Mouse (Mus musculus) kidney, postnatal 25 days (tissue): Measurements from ENCODE around the gene Nfs1.
A peak's percentile ranks its signal among the peaks of the same experiment; 100 is the strongest.
"Not testable (repeated sequence)": the region's sequence is repeated elsewhere in the genome, so short reads cannot be mapped to it uniquely, and the experiment has no call there.

Experiments used
- DNase-seq, 2 experiments: peaks; one replicate each; pipeline ENCODE4 v3.0.0; 2021; ENCODE audit warnings: mixed read lengths in 2 of 2

Nfs1 gene

GRCm38 (mm10) chr2:156143953-156144724 lies at the start of gene Nfs1, which contains the start of gene Romo1:
Gene Nfs1, minus strand, starts transcription at chr2:156144186.
Gene Romo1, plus strand, starts transcription at chr2:156144039.
- peak; percentile 92 to 95 for DNase-seq

- DNase-seq = no peak
Observed at GRCm38 (mm10) chr2:156193066-156193862, 49.3 kb upstream of the Nfs1 start.

DNA sequence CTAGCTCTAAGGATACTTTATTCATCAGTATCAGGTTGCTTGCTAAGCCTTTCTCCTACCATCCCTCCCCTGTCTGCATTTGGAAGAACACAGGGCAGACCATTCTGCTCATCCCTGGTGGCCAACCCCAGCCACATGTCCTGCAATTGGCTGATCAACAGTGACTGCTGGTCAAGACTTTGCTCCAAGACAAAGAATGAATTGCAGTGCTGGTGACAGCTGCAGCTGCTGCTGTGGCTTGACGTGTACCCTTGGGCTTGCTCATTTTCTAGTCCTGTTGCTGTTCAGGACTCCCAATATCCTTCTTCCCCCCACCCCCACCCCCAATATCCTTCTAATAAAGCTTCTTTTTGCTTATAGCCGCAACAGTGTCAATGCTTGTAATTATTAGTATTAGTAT lies 48.1 kb upstream of the Nfs1 start:
- no peak for DNase-seq

DNA sequence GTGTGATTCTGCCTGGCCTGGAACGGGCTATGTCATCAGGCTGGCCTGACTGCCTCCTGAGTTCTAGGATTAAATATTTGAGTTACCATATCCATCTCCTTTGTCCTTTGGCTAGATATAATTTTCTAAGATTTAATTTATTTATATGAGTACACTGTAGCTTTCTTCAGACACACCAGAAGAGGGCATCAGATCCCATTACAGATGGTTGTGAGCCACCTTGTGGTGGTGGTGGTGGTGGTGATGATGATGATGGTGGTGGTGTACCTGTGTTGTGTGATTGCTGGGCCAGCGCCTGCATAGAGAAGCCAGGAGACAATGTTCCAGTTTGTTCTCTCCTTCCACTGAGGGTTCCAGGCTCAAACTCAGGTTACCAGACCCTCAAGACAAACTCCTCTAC lies 47.6 kb upstream of the Nfs1 start:
- no peak for DNase-seq

- no peak for DNase-seq
Observed at GRCm38 (mm10) chr2:156190004-156190896, 46.3 kb upstream of the Nfs1 start.

GRCm38 (mm10) chr2:156189241-156189640 lies 45.3 kb upstream of the Nfs1 start:
- DNase-seq = not testable (repeated sequence)

DNA sequence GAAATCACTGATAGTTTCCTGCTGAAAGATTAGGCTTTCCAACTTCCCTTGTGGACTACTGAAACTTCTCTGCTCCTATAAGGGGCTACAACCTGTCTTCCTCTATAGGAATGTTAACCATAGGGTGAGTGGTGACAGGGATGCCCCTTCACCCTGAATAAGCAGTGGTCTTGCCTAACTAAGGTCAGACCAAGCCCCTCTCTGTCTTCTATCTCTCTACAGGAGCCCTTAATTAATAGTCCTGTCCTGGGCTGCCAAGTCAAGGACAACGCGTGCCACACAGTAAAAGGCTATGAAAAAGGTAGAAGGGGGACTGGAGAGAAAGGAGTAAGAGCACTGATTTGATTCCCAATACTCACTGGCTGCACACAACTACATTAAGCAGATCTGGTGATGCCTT lies 37.6 kb upstream of the Nfs1 start:
- no peak for DNase-seq

DNA sequence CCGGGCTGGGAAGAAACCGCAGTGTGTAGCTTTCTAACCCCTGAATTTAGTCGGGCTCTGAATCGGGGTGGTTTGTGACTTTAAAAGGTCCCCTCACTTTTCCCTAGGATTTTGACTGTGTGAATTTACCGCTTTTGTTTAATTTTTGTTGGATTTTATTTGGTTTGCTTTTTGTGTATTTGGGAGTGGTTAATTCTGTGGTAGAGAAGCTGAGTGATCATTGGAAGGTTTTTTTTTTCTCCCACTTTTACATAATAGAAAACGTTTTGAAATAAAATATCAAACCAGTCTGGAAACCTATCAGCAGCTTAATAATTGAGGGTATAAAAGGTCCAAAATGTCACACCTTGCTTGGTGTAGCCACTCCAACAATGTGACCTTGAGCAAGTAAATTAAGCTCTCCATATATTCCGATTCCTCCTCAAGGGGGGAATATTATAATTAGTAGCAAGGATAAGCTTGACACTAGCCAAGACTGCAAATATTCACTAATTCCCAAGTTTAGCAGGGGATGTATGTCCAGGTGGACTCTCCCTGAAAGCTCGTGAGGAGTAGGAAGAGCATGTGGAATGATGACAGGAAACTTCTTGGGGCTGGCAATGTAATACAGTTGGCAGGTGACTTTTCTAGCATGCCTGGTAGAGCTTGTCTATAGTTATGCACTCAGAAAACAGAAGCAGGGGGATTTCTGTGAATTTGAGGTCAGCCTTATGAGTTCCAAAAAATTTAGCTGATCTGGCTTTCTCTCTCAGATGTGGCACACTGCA lies 37.0 kb upstream of the Nfs1 start:
- no peak for DNase-seq

- DNase-seq = peak; percentile 99 to 100
Observed at GRCm38 (mm10) chr2:156180094-156180821, 36.3 kb upstream of the Nfs1 start, which contains the start of gene Rbm39. Gene Rbm39, minus strand, starts transcription at chr2:156180238.

GRCm38 (mm10) chr2:156179796-156180093 lies 35.8 kb upstream of the Nfs1 start:
- DNase-seq = no peak

DNA sequence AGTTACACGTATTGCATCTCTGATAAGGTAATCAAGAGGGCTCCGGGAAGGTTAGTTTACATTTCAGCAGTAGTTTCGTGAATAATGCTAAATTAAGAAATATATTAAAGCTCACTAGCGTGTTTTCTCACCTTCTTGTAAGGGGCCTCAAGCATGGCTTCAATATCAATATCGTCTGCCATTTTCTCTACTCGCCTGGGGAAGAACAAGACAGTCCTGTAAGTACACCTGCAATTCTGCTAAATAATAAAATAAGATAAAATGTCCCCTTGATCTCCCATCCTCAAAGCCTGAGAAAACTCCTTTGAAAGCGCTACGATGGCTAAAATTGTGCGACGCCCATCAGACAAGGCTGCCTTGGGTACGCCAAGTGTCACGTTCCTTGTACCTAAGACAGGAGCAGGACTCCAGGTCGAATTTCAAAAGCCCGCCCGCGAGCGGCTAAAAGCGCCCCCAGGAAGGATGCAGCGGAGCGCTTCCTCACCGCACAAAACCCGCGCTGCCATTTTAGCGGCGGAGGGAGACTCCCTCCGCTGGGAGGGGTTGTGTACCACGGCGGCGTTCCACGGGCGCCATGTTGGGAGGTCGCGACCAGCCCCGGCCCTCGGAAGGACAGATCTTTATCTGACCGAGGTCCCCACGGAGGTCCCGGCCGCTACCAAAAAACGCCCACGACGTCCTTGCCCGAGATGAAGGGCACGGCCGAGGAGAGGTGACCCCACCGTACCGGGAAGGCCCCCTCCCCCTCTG lies 35.2 kb upstream of the Nfs1 start:
- DNase-seq = peak; percentile 77 to 90

GRCm38 (mm10) chr2:156177651-156178050 lies 33.7 kb upstream of the Nfs1 start:
- DNase-seq = no peak

DNA sequence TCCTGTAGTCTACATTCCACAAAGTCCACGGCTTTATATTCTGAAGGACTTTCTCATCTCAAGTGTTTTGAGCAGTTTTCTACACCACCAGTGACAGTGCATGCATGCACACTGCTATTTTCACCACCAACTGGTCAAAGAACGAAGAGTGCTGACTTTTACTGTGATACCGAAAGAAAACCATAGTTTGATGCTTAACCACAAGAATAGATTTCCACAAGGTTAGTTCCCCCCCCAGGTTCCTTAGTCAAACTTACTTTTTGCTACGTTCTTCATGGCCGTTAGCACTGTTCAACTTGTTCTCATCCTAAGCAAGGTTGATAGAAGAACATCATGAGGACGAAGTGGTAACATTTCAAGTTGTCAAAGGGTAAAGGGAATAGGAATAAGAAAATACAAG lies 33.1 kb upstream of the Nfs1 start:
- DNase-seq = no peak

- DNase-seq = no peak
Observed at GRCm38 (mm10) chr2:156166557-156166956, 22.6 kb upstream of the Nfs1 start.

DNA sequence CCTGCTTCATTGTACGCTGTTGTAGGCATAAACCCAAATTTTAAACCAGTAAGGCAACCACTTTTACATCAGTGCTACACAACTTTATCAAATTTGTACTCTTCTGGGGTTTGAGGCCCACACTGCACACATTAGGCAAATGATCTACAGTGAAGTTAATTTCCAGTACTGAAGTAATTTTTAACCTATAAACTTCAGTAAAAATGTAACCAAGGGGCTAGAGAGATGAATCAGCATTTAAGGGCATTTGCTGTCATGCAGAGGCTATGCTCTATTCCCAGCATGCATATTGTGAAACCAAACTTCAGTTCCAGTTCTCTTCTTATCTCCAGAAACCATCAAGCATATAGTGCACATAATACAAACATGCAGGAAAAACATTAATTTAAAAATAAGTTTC lies 21.5 kb upstream of the Nfs1 start:
- DNase-seq = no peak

- DNase-seq = no peak
Observed at GRCm38 (mm10) chr2:156151538-156151937, 7.6 kb upstream of the Nfs1 start.

DNA sequence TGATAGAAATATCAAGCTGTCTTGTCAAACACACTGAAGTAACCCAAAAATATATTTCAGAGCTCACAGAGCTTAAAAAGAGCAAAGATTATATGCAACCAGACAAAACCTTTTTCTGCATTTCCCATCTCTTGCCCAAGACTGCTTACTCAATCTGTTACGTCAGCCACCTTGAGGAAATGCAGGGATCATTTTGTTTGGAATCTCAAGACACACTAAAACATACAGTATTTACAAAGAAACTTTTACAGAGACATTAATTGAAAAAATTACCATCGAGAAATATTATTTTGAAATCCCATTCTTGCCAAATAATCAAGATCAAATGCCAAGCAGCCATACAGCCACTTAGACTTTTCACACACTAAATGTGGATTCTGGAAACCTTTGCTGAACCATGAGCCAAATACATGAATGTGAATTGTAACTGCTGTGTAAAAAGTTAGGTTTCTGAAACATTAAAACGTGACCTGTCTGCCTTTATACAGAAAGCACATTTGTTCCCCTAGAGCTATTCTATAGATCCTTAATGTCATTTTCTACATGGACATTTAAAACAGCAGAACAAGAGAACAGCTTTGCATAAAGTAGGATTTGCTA lies 3.4 kb upstream of the Nfs1 start:
- no peak for DNase-seq

GRCm38 (mm10) chr2:156146272-156146989 lies 2.4 kb upstream of the Nfs1 start:
- DNase-seq = no peak

DNA sequence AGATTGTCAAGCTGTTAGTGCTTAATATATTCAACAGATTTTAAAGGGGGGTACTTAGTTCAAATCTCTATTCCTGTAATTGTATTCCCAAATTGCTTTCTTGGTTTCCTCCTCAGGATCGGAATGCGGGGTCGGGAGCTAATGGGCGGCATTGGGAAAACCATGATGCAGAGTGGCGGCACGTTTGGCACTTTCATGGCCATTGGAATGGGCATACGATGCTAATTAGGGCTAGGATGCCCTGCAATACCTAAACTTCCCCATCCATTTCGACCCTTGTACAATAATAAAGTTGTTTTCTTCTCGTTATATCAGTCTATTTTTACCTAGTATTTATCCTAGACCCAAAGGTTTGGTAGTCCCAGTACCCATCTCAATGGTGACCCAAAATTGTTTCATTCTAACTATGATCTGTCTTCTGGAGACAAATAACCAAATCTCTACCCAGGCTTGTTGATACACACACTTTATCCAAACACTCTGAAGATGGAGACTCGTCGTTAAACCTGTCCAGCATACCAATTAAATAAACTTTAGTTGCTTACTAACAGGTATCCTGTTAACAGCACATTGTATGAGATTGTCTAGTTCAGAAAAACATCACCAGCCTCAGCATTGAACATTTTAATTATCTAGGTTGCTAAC lies 1.6 kb upstream of the Nfs1 start:
- no peak for DNase-seq
